In genomic region chr7:24254633-24255474, GRCm38 (mm10) we compare ENCODE assay signal across 8 mouse cellular contexts. TPM values are rescaled to one million over a fixed set of nuclear protein-coding genes. Genes with fewer than 3 reads are reported as not detected.
A peak's percentile ranks its signal among the peaks of the same experiment; 100 is the strongest.
DNase-seq lines count a peak whose midpoint lies in the region; ATAC-seq lines count a peak whose summit lies in the region.

Gene Zfp108, plus strand, starts transcription at chr7:24254794.

- H3K36me3 ChIP-seq in hindbrain, embryonic 11.5 days (ENCODE audit: control insufficient read depth, insufficient read depth, low read length) = no peaks in the 10 kb centered on the region
- no peaks in the 10 kb centered on the region for H3K36me3 ChIP-seq in lung, embryonic 16.5 days (ENCODE audit: control insufficient read depth, insufficient read depth, low read length)

- ATAC-seq in hindbrain, embryonic 11.5 days (ENCODE audit: low FRiP score) = peak; percentile 89
- ATAC-seq in lung, embryonic 16.5 days (ENCODE audit: low read depth) = peak; percentile 93

- 25% methylated on average over 21 of the region's 21 CpGs for WGBS in hindbrain, embryonic 11.5 days
- 16% methylated on average over 21 of the region's 21 CpGs for whole genome bisulfite sequencing in lung, embryonic 16.5 days

- peak within 1 kb of the TSS; percentile 49 for H3K4me2 ChIP-seq in hindbrain, embryonic 11.5 days (replicated peaks; ENCODE audit: low read depth, low read length)
- H3K4me2 ChIP-seq in lung, embryonic 16.5 days (ENCODE audit: low read depth, low read length) = peak within 1 kb of the TSS; percentile 67

- H3K27ac ChIP-seq in hindbrain, embryonic 11.5 days (ENCODE audit: low read depth, low read length) = no peak within 1 kb of the TSS
- H3K27ac ChIP-seq in lung, embryonic 16.5 days (ENCODE audit: low read length) = peak within 1 kb of the TSS; percentile 21; the same call in 1 of the 2 replicates

- no peaks in the 10 kb centered on the region for H3K9me3 ChIP-seq in hindbrain, embryonic 11.5 days (ENCODE audit: control insufficient read depth, low read length)
- no peaks in the 10 kb centered on the region for H3K9me3 ChIP-seq in lung, embryonic 16.5 days (ENCODE audit: control insufficient read depth, low read length)

- H3K9ac ChIP-seq in hindbrain, embryonic 11.5 days (ENCODE audit: low read depth, low read length) = peak within 1 kb of the TSS; percentile 59; the same call in 1 of the 2 replicates
- H3K9ac ChIP-seq in lung, embryonic 16.5 days (ENCODE audit: low read length) = peak within 1 kb of the TSS; percentile 78

- no peaks in the 10 kb centered on the region for H3K4me1 ChIP-seq in hindbrain, embryonic 11.5 days (replicated peaks; ENCODE audit: control insufficient read depth, insufficient read depth, low read length)
- peaks cover 6% of the 10 kb centered on the region for H3K4me1 ChIP-seq in lung, embryonic 16.5 days (replicated peaks; ENCODE audit: control insufficient read depth, insufficient read depth, low read length)

- peak within 1 kb of the TSS; percentile 40 for H3K4me3 ChIP-seq in hindbrain, embryonic 11.5 days (ENCODE audit: low read depth, low read length)
- H3K4me3 ChIP-seq in lung, embryonic 16.5 days (ENCODE audit: low read length) = peak within 1 kb of the TSS; percentile 60

- DNase-seq in NIH3T3 (ENCODE audit: low read depth) = peak; percentile 91
- peak; percentile 94 for DNase-seq in cerebellum, adult 9-10 months
- peak; percentile 72 to 84 for DNase-seq in frontal cortex, postnatal 10 days (ENCODE audit: low spot score in 2 of 2)
- peak; percentile 86 for DNase-seq in hindbrain, embryonic 11.5 days (ENCODE audit: low spot score)
- peak; percentile 90 for DNase-seq in layer of hippocampus, adult 9-11 months
- peak; percentile 67 for DNase-seq in ovary, postnatal 14 days (ENCODE audit: low spot score)
- peak; percentile 61 for DNase-seq in thymus, postnatal 4 days

- no peaks in the 10 kb centered on the region for H3K27me3 ChIP-seq in hindbrain, embryonic 11.5 days (ENCODE audit: control insufficient read depth, insufficient read depth, low read length)
- no peaks in the 10 kb centered on the region for H3K27me3 ChIP-seq in lung, embryonic 16.5 days (ENCODE audit: control insufficient read depth, insufficient read depth, low read depth, low read length)

RNA-seq across cellular contexts. Expression of gene Zfp108, which starts in this region (rescaled TPM):
- polyA plus RNA-seq in hindbrain, embryonic 11.5 days (2014; fragmentation: Nextera tagmentation; extraction: Ambion mirVana) = 2.2 and 3.0 TPM in 2 replicates
- 3.5 and 4.2 TPM in 2 replicates for polyA plus RNA-seq in lung, embryonic 16.5 days (2015; fragmentation: Nextera tagmentation; extraction: Ambion mirVana)
